Mouse (Mus musculus) bone marrow macrophage, adult 2 months (primary cell): ENCODE measurements around the gene Cav3. TPM values are rescaled to one million over a fixed set of nuclear protein-coding genes. Genes with fewer than 3 reads are reported as not detected.

Experiments
- H3K27ac ChIP-seq: 2 replicates; pipeline ENCODE4 v1.5.1; 2012; ENCODE audit warnings: low read depth, low read length; ENCODE audit not compliant: insufficient read depth
- H3K4me1 ChIP-seq: 2 replicates; pipeline ENCODE4 v1.6.1; 2012; ENCODE audit warnings: low read length; ENCODE audit not compliant: control insufficient read depth, insufficient read depth
- H3K4me3 ChIP-seq: 2 replicates; pipeline ENCODE4 v1.5.1; 2012; ENCODE audit warnings: mild to moderate bottlenecking, low read length, moderate library complexity; ENCODE audit not compliant: insufficient read depth
- CTCF ChIP-seq: IDR thresholded peaks from 2 replicates; pipeline ENCODE4 v1.5.1; 2012; ENCODE audit warnings: low read depth, mild to moderate bottlenecking, low read length, moderate library complexity
- POLR2A ChIP-seq: IDR thresholded peaks from 2 replicates; pipeline ENCODE4 v1.6.1; 2012; ENCODE audit warnings: mild to moderate bottlenecking, low read depth, low read length, borderline replicate concordance
- polyA plus RNA-seq: library from polyadenylated mRNA; stranded (reverse); fragments of >200 nt; gene quantifications from 2 replicates; pipeline ENCODE4 v1.2.4, GENCODE M21; 2012; ENCODE audit not compliant: missing spikeins, insufficient read depth, insufficient read length

Gene Cav3
- not detected in 2 replicates for polyA plus RNA-seq

GRCm38 (mm10) chr6:112459341-112459749, at the start of gene Cav3:
TSS of gene Cav3 (plus strand) at chr6:112459505.
- Histone ChIP-seq H3K4me3 (no peak within 1 kb of the TSS), H3K27ac (no peak within 1 kb of the TSS), H3K4me1 (no peaks in the 10 kb centered on the region)
- no peak for TF ChIP-seq POLR2A

- H3K27ac ChIP-seq = no peak overlapping the region
- TF ChIP-seq CTCF = no peak
- TF ChIP-seq POLR2A = no peak
- no peak overlapping the region for H3K4me3 ChIP-seq
- H3K4me1 ChIP-seq = no peaks in the 10 kb centered on the region
Observed at GRCm38 (mm10) chr6:112419333-112419732, 40.0 kb upstream of the Cav3 start.

GRCm38 (mm10) chr6:112420883-112421282, 38.4 kb upstream of the Cav3 start:
- no peaks in the 10 kb centered on the region for H3K4me1 ChIP-seq
- TF ChIP-seq POLR2A (no peak), CTCF (no peak)
- no peak overlapping the region for H3K27ac ChIP-seq
- H3K4me3 ChIP-seq = no peak overlapping the region

GRCm38 (mm10) chr6:112423746-112424501, 35.4 kb upstream of the Cav3 start:
- no peaks in the 10 kb centered on the region for H3K4me1 ChIP-seq
- no peak overlapping the region for H3K4me3 ChIP-seq
- H3K27ac ChIP-seq = no peak overlapping the region
- TF ChIP-seq CTCF (no peak), POLR2A (no peak)

GRCm38 (mm10) chr6:112426018-112426732, 33.1 kb upstream of the Cav3 start:
- Histone ChIP-seq H3K27ac (no peak overlapping the region), H3K4me3 (no peak overlapping the region), H3K4me1 (no peaks in the 10 kb centered on the region)
- TF ChIP-seq POLR2A (no peak), CTCF (no peak)

- Histone ChIP-seq H3K27ac (no peak overlapping the region), H3K4me3 (no peak overlapping the region), H3K4me1 (no peaks in the 10 kb centered on the region)
- TF ChIP-seq CTCF = no peak
- no peak for TF ChIP-seq POLR2A
Observed at GRCm38 (mm10) chr6:112445675-112446074, 13.6 kb upstream of the Cav3 start.

- no peak for TF ChIP-seq POLR2A
- TF ChIP-seq CTCF = no peak
- no peak overlapping the region for H3K4me3 ChIP-seq
- no peak overlapping the region for H3K27ac ChIP-seq
- no peaks in the 10 kb centered on the region for H3K4me1 ChIP-seq
Observed at GRCm38 (mm10) chr6:112461459-112461858, 2.2 kb downstream of the Cav3 start.

GRCm38 (mm10) chr6:112463331-112463730, 4.0 kb downstream of the Cav3 start:
- no peak overlapping the region for H3K27ac ChIP-seq
- no peak overlapping the region for H3K4me3 ChIP-seq
- no peaks in the 10 kb centered on the region for H3K4me1 ChIP-seq
- no peak for TF ChIP-seq CTCF
- no peak for TF ChIP-seq POLR2A

GRCm38 (mm10) chr6:112465441-112465840, 6.1 kb downstream of the Cav3 start:
- TF ChIP-seq CTCF = no peak
- TF ChIP-seq POLR2A = no peak
- Histone ChIP-seq H3K4me3 (no peak overlapping the region), H3K4me1 (no peaks in the 10 kb centered on the region)

GRCm38 (mm10) chr6:112466001-112466400, 6.7 kb downstream of the Cav3 start:
- Histone ChIP-seq H3K27ac (no peak overlapping the region), H3K4me3 (no peak overlapping the region), H3K4me1 (no peaks in the 10 kb centered on the region)
- TF ChIP-seq POLR2A (no peak), CTCF (no peak)

More at GRCm38 (mm10) chr6:112465441-112465840, 6.1 kb downstream of the Cav3 start:
- no peak overlapping the region for H3K27ac ChIP-seq

GRCm38 (mm10) chr6:112471644-112472043, 12.3 kb downstream of the Cav3 start:
- H3K4me1 ChIP-seq = 0 out of 2 replicates have a peak, but pooled peaks cover 2% of the 10 kb centered on the region
- TF ChIP-seq POLR2A (no peak), CTCF (no peak)
- H3K4me3 ChIP-seq = no peak overlapping the region
- H3K27ac ChIP-seq = no peak overlapping the region
